Mouse (Mus musculus) telencephalon, adult 2 months (tissue): ENCODE measurements around the gene Trap1.
"Not testable (repeated sequence)": the region's sequence is repeated elsewhere in the genome, so short reads cannot be mapped to it uniquely, and the experiment has no call there.

Experiments
- DNase-seq: peaks from one replicate; pipeline ENCODE4 v3.0.0-alpha.2; 2011; ENCODE audit warnings: low read depth, low spot score

Trap1 gene

GRCm38 (mm10) chr16:4077384-4078061 lies at the start of gene Trap1:
Trap1 (minus strand) TSS chr16:4077827.
- peak; percentile 72 for DNase-seq

GRCm38 (mm10) chr16:4117072-4117471 lies 39.4 kb upstream of the Trap1 start:
- DNase-seq, result no peak

GRCm38 (mm10) chr16:4100374-4100773 lies 22.7 kb upstream of the Trap1 start:
- DNase-seq, result no peak

- no peak for DNase-seq
Measured at GRCm38 (mm10) chr16:4097521-4097920, 19.9 kb upstream of the Trap1 start.

DNA sequence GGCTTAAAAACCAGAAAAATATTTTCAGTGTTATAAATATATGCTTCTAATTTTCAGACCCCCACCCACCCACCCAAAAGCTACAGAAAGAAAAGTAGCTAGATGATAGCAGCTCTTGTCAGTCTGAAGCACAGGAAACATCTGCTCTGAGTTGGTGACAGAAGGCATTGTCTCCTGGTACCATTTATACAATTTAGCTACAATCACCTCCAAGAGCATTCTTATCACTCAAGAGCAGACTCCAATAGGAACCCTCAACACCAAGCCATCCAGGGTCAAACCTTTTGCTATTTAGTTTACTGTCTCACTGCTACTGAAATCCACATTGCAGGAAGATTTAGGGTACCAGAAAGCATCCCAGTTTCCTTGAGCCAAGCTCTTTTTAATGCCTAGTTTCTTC lies 19.3 kb upstream of the Trap1 start:
- DNase-seq, result no peak

DNA sequence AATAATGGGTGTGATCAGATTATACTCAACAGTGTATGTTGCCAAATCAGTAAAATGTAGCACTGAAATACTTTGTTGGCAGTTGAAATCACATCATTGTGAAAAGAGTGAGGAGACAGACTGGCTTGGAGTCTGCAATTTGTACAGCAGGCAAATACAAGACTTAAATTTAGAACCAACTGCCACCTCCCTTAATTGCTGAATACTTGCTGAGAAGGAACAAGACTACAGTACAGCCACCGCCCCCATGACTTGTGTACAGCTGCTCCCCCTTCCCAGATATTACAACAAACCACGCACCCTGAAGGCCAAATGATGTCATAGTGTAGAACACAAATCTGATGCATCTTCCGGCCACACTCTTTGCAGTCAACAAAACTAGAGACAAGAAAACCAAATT lies 18.5 kb upstream of the Trap1 start:
- peak; percentile 58 for DNase-seq

DNA sequence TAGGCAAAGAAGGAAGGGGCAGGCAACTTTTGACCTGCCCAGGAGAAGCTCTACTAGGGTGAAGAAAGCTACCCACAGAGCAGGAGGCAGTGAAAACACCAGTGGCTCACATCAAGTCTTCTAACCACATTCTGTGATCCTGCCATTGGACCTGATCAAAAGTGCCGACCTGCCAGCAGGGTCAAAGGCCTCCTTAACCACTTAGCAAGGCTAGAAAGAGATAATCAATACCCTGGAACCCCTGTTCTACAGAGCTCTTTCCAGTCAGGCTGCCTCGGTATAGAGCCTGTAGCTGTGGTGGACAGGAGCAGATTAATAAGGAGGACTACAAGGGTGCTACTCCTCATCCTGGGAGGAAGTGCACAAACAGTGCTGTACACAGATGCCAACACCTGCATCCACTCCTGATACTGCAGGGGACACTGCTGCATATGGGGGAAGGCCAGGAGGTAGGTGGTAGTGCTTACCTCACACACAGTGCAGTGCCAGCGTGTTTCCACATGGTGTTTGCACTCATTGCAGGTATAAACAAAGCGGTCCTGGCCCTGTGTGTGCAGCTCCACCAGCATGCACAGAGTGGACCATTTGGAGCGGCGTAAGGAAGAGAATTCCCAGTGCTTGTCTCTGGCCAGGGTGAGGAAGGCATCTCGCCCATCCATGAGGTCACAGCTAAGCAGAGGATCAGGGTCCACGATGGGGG lies 9.7 kb upstream of the Trap1 start:
- no peak for DNase-seq

- DNase-seq, result no peak
Measured at GRCm38 (mm10) chr16:4085851-4086387, 8.3 kb upstream of the Trap1 start.

DNA sequence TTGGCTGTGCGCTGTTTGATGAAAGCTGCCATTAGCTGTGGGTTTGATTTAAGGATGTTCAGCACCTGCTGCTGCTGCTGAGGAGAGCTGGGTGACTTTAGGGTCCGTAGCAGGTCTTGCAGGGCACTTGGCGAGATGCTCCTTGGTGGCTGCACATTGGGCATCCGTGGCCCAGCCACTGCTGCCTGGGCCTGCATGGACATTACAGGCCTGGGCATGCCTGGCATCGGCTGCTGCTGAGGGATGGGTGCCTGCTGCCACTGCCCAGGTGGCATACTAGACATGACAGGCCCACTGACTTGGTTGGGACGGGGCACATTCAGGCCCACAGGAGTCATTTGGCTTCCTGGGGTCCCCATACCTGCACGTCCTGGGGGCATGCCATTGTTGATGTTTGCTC lies 7.4 kb upstream of the Trap1 start:
- DNase-seq, result no peak

DNA sequence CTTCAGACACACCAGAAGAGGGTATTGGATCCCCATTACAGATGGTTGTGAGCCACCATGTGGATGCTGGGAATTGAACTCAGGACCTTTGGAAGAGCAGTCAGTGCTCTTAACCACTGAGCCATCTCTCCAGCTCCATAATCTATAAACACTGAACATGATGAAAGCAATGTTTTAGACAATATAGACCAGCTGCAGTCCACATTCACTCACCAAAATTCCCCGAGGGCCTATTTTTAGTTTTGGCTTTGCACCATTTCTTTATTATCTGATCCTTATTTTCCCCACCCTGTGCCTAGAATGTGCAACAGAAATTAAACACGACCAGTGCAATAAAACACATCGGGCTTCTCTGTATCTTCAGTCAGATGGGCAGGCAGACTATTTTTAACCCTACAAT lies 2.8 kb upstream of the Trap1 start:
- DNase-seq, result not testable (repeated sequence)

DNA sequence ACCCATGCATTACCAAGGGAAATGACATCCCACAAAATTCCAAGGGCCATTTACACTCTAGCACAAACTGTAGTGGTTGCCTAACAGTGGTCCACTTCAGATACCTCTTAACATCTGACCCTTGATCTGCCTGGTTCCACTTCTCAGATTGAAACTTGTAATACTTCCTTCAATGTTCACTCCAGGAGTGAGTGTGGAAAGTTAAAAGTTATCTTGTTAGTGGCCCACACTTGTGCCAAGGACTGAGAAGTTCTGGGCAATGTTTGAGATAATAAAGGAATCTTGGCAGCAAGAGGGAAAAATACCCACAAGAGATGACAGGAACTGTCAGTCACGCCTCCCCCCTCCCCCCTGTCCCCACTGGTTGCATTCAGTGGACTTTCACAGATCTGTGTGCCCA lies 2.0 kb upstream of the Trap1 start:
- DNase-seq, result no peak

- DNase-seq, result not testable (repeated sequence)
Measured at GRCm38 (mm10) chr16:4078302-4078701, 675 bp upstream of the Trap1 start.

- DNase-seq, result no peak
Measured at GRCm38 (mm10) chr16:4074836-4075235, 2.8 kb downstream of the Trap1 start.

DNA sequence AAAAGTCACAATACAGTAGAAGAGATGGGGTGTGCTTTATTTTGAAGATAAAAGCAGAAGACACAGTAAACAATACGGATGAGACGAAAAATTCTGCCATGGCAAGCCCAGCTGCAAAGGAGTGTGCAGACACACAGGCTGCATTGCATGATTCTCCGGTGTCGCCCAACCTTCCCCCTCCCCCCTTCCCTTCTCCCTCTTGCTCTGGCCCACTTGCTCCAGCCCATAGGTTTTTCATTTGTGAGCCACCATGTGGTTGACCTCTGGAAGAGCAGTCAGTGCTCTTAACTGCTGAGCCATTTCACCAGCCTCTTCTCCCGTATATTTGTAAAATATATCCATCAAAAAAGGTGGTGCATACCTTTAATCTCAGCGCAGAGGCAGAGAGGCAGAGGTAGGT lies 3.3 kb downstream of the Trap1 start:
- DNase-seq, result no peak

DNA sequence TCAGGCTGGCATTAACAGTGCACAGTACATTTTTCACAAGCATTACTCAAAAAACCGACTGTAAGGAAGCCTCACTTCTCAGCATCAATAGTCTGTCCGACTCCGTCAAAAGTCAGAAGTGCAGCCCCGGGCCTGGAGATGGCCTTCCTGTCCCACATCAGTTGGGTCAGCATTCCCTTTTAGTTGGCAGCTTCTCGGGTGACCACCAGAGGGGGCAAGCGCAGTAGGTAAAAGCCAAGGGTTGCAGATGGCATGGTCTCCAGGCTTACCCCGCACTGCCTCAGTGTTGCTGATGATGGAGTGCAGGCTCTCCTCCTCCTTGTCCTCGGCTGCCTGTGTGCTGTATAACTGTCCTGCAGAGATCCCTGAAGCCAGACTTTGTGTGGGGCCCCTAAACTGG lies 9.0 kb downstream of the Trap1 start:
- DNase-seq, result no peak

DNA sequence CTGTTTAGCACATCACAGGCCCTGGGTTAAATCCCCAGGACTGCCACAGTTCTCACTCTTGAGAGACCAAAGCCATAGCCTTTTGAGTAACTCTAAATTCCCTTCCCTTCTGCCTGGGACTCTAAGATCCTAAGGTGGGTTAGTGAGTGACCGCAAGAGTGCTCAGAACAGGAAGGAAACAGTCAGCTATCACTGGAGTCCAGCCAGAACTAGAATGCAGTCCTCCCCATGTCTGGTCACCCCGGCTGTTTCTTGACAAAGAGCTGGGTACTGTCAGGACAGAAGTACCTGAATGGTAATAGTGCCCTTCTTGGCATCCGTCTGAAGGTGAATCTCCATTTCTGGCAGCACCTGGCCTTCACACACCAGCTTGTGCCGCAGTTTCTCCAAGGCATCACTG lies 12.7 kb downstream of the Trap1 start:
- no peak for DNase-seq

GRCm38 (mm10) chr16:4053811-4054210 lies 23.8 kb downstream of the Trap1 start:
- DNase-seq, result no peak

- no peak for DNase-seq
Measured at GRCm38 (mm10) chr16:4052601-4053000, 25.0 kb downstream of the Trap1 start.

- no peak for DNase-seq
Measured at GRCm38 (mm10) chr16:4045524-4045923, 32.1 kb downstream of the Trap1 start.

- no peak for DNase-seq
Measured at GRCm38 (mm10) chr16:4044093-4044492, 33.5 kb downstream of the Trap1 start.

DNA sequence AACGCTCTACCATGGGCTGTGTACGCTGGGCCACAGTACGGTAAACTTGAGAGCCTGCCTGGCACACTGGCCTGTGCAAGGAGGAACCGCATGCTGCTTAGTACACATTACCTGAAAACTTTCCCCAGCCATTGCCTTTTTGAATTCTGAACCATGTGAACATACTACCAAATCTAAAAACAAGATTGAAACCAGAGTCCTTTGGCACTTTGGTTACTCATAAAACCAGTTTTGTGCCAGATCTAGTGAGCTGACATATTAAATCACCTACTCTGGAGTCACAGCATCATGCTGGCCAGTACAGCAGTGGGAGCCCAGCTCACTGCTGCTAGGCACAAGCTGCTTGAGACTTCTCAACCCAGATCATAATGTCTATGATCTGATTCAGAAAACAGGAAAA lies 36.0 kb downstream of the Trap1 start:
- no peak for DNase-seq

DNA sequence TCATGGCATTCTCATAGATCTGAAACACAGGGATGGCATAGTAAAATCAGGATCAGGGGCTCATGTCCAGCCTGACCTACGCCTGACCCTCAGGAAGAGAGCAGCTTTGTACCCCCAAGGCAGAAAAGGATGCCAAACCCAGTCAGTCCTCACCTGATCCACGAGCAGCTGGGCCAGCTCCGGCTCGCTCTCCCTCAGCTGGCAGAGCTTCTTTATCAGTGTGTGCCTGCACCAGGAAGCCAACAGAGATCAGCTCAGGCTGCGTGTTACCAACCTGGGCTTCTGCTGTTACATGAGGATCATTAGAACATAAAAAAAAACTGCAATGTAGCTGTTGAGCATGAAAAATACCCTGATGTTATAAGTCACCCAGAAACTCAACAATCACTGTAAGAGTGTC lies 37.4 kb downstream of the Trap1 start:
- DNase-seq, result no peak

GRCm38 (mm10) chr16:4037690-4038089 lies 39.9 kb downstream of the Trap1 start:
- DNase-seq, result no peak
